Mouse (Mus musculus): ENCODE results near the gene Dpp3.
A peak's percentile ranks its signal among the peaks of the same experiment; 100 is the strongest.
"Not testable (repeated sequence)": the region's sequence is repeated elsewhere in the genome, so short reads cannot be mapped to it uniquely, and the experiment has no call there.

Gene Dpp3

DNA sequence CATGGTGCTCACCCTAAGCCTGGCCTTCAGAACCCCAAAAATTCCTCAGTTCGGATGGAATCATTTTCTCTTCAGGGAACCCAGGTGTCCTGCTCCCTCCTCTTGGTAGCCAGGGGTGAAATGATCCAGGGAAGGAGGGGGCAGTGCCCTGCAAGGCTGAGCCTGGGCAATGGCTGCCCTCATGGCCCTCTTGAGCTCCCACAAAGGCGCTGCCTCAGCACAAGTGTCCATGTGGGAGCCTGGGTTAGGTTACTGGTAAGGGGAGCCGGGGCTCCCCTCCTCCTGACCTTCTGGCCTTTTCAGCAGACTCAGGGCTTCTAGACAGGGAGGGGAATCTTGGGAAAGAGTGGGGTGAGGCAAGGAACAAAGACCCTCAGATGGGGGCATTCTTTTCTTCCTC, 51.3 kb downstream of the Dpp3 start:
- no peak for DNase-seq (ENCODE audit: low read depth, low spot score)
- no peaks in the 10 kb centered on the region for H3K36me3 ChIP-seq (ENCODE audit: control insufficient read depth, insufficient read depth, low read length, poor library complexity, severe bottlenecking)

GRCm38 (mm10) chr19:4876241-4876640, 51.8 kb downstream of the Dpp3 start:
- no peaks in the 10 kb centered on the region for H3K36me3 ChIP-seq (ENCODE audit: control insufficient read depth, insufficient read depth, low read length, poor library complexity, severe bottlenecking)
- H3K27me3 ChIP-seq (ENCODE audit: control insufficient read depth, insufficient read depth, low read length, poor library complexity, severe bottlenecking) = no peaks in the 10 kb centered on the region
- no peak for DNase-seq (ENCODE audit: low read depth, low spot score)

More for the DNA sequence above, 51.3 kb downstream of the Dpp3 start:
- no peaks in the 10 kb centered on the region for H3K27me3 ChIP-seq (ENCODE audit: control insufficient read depth, insufficient read depth, low read length, poor library complexity, severe bottlenecking)

- not testable (repeated sequence) for H3K27me3 ChIP-seq (ENCODE audit: control insufficient read depth, insufficient read depth, low read length, poor library complexity, severe bottlenecking); H3K36me3 ChIP-seq (ENCODE audit: control insufficient read depth, insufficient read depth, low read length, poor library complexity, severe bottlenecking); DNase-seq (ENCODE audit: low read depth, low spot score)
Observed at GRCm38 (mm10) chr19:4874613-4875012, 53.5 kb downstream of the Dpp3 start.

- DNase-seq (ENCODE audit: low read depth, low spot score) = peak; percentile 20
- no peaks in the 10 kb centered on the region for H3K36me3 ChIP-seq (ENCODE audit: control insufficient read depth, insufficient read depth, low read length, poor library complexity, severe bottlenecking)
- no peaks in the 10 kb centered on the region for H3K27me3 ChIP-seq (ENCODE audit: control insufficient read depth, insufficient read depth, low read length, poor library complexity, severe bottlenecking)
Observed at GRCm38 (mm10) chr19:4865147-4865546, 62.9 kb downstream of the Dpp3 start.

GRCm38 (mm10) chr19:4863048-4863447, 65.0 kb downstream of the Dpp3 start:
- no peaks in the 10 kb centered on the region for H3K36me3 ChIP-seq (ENCODE audit: control insufficient read depth, insufficient read depth, low read length, poor library complexity, severe bottlenecking)
- H3K27me3 ChIP-seq (ENCODE audit: control insufficient read depth, insufficient read depth, low read length, poor library complexity, severe bottlenecking) = no peaks in the 10 kb centered on the region; the same call in 1 of the 2 replicates
- DNase-seq (ENCODE audit: low read depth, low spot score) = no peak

DNA sequence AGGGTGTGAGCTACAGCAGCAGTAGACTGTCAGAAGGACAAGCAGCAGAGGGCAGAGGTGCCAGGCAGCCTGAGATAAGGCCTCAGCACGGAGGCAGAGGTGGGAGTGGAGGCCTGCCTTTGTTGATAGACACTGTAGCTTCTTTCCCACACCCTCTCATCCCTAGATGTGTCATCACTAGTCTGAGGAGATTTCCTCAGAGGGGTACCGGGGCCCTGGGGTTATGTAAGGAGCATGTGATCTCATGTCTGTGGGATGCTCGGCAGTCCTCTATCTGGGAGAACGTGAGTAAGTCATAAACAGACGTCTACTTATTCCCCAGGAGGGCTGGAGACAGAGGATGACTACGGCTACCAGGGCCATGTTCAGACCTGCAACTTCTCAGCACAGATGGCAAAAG, 69.0 kb downstream of the Dpp3 start:
- no peak for DNase-seq (ENCODE audit: low read depth, low spot score)
- Histone ChIP-seq H3K36me3 (ENCODE audit: control insufficient read depth, insufficient read depth, low read length, poor library complexity, severe bottlenecking) (no peaks in the 10 kb centered on the region), H3K27me3 (ENCODE audit: control insufficient read depth, insufficient read depth, low read length, poor library complexity, severe bottlenecking) (no peaks in the 10 kb centered on the region; the same call in 1 of the 2 replicates)
